Mouse (Mus musculus) lung, adult 2 months (tissue): ENCODE results near the gene Bcas1.

Experiments
- CTCF ChIP-seq: fragments of 200-500 bp; IDR thresholded peaks from 2 replicates; pipeline ENCODE4 v1.5.1; 2011; ENCODE audit warnings: mild to moderate bottlenecking, low read length, control low read depth; ENCODE audit not compliant: insufficient read depth
- POLR2A ChIP-seq: fragments of 200-500 bp; IDR thresholded peaks from 2 replicates; pipeline ENCODE4 v1.6.1; 2011; ENCODE audit warnings: low read depth, mild to moderate bottlenecking, control low read depth, low read length, borderline replicate concordance; ENCODE audit errors: extremely low read depth

DNA sequence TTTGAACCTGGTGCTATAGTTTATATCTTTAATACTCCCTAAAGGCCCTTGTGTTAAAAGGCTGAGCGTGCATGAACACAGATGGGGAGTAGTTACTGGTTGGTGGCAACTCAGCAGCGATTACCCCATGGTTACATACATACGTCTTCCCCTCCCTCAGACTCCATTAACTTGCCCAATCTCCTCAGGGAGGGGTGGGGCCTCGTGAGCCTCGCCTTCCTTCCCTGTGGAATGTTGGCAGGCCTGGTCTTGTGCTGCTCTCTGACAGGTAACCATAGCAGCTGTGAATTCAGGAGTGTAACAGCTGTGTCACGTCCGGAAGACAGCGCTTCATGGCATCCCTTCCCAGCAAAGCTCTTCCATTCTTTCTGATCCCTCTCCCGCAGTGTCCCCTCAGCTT is 118.7 kb downstream of the Bcas1 start:
- no peak for TF ChIP-seq CTCF
- no peak for TF ChIP-seq POLR2A
